Mouse (Mus musculus): ENCODE results near the gene Wipi1.

GRCm38 (mm10) chr11:109651566-109652024, 39.8 kb upstream of the Wipi1 start:
- no peak for TF ChIP-seq ZNF384 (IDR thresholded peaks at IDR 0.05; ENCODE audit: low read depth, low read length)
- no peak for TF ChIP-seq ZC3H11A (IDR thresholded peaks at IDR 0.05; ENCODE audit: borderline replicate concordance, low read depth, low read length)
- TF ChIP-seq MAFK (IDR thresholded peaks at IDR 0.05; ENCODE audit: insufficient read depth, low read depth, low read length), result no peak
- TF ChIP-seq CHD2 (IDR thresholded peaks at IDR 0.05; ENCODE audit: low read depth, low read length), result no peak
- no peak for TF ChIP-seq HCFC1 (IDR thresholded peaks at IDR 0.05; ENCODE audit: borderline replicate concordance, insufficient read depth, low read length)
